Mouse (Mus musculus) small intestine, adult 10 weeks (tissue): ENCODE measurements around the gene Map4. TPM values are rescaled to one million over a fixed set of nuclear protein-coding genes. Genes with fewer than 3 reads are reported as not detected.

Source experiments
- polyA plus RNA-seq: library from polyadenylated mRNA; stranded (reverse); fragments of 350-450 nt; fragmentation: Illumina TruSeq; extraction: RNeasy Lipid Tissue Mini Kit (QIAGEN cat#74804); gene quantifications from one replicate; pipeline ENCODE4 v1.2.3, GENCODE M21; 2014; ENCODE audit warnings: low replicate concordance

The Map4 gene
- 18.3 TPM for polyA plus RNA-seq

DNA sequence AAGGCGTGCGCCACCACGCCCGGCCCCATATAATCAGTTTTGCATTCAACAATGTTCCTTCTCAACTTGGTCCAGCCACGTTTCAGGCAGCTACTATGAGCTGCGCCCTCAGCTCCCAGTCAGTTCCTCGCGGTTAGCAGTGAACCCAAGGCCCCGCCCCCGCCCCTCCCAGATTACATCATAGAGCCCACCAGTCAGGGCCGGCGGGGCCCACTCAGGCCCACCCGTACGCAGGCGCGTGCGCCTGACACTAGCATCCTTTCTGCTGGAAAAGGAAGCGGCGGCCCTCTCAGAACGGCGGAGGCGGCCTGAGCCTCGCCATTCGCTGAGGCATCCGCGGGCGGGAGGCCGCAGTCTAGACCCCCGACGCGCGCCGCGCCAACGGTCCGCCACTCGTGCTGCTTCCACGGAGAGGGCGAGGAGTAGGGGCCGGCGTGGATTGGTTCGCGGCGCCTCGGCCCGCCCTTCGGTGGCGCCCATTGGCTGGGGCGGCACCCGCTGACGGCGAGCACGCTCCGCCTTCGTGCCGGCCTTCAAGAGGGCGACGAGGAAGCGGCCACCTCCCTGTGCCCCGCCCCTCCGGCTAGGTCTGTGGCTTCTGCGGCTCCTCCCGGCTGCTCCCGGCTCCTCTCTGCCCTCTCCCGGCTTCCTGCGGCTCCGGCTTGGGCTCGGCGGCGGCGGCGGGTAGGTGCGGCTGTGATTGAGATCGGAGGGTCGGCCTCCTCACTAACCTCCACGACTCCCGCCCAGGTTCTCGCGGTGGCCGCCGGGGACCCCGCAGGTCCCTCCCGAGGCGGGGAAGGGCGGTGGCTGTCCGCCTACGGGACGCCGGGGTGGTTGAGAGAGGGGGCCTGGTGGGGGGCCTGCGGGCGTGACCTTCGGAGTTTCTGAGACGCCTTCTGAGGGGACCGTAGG is at the start of gene Map4:
TSS of gene Map4 (plus strand) at position 204 of the 915 bp plus-strand sequence.

DNA sequence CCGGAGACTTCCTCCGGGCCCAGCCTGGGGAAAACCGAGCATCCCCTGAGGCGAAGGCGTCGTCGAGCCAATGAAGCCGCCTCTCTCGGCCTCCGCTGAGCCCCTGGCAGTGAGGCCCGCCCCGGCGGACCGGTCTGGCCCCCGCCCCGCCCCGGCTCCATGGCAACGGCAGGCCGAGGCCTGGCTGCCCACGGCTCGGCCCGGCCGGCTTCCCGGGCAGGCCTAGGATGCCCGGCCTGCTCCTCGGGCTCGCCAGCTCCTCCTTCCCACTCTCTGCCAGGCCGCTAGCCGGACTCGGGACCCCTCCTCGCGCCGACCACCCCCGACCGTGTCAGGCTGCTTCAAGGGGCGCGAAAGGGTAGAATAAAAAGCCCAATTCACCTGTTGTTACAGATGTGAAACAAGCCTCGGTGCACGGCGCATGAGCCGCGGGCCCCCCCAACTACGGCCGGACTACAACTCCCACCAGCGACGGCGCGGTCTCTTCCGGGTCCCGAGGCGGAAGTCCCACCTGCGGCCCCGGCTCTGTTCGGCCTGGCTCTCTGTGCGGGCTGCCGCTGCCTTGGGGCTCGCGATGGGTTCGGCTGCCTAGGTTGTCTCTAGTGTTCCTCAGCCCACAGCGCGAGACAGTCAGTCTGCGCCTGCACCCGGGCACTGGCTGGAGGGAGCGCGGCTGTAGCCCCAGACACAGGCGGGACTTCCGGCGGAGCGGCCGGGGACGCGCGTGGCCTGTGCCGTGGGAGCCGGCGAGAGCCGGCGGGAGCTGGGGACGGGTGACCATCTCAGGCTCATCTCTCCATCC is 185.9 kb downstream of the Map4 start, which contains the start of gene Smarcc1:
TSS of gene Smarcc1 (plus strand) at position 732 of the 802 bp plus-strand sequence.

DNA sequence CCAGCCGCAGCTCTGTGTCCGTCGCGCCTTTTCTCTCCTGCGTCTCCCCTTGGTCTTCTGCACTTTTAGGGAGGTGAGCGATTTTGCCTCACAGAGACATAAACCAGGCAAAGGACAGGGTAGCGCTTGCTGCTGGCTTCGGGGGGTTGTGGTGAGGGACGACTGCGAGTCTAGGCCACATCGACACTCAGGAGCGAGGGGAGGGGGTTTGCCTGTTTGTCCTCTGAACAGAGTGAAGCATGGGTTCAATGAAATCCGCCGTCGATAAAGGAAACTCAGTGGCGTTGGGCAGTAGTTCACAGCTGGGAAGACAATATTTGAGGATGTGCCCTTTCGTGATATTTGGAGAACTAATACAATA is 186.5 kb downstream of the Map4 start, which contains the start of gene Dhx30:
TSS of gene Dhx30 (minus strand) at position 52 of the 361 bp plus-strand sequence.

Other genes with a start within 250 kb of the Map4 start
- not detected for gene Fbxw18, start 228.8 kb upstream of the Map4 start, polyA plus RNA-seq
- not detected for gene Fbxw26, start 185.4 kb upstream of the Map4 start, polyA plus RNA-seq
- not detected for gene Fbxw27, start 140.8 kb upstream of the Map4 start, polyA plus RNA-seq
- gene Spink8, start 119.2 kb upstream of the Map4 start, polyA plus RNA-seq, result not detected
- gene Nme6, start 98.7 kb upstream of the Map4 start, polyA plus RNA-seq, result 1.6 TPM
- not detected for gene Camp, start 81.8 kb upstream of the Map4 start, polyA plus RNA-seq
- gene Cdc25a, start 55.9 kb upstream of the Map4 start, polyA plus RNA-seq, result 54.8 TPM
- 24.8 TPM for gene Smarcc1, start 186.2 kb downstream of the Map4 start, polyA plus RNA-seq
- gene Dhx30, start 186.4 kb downstream of the Map4 start, polyA plus RNA-seq, result 16.3 TPM